Mouse (Mus musculus) forebrain, embryonic 14.5 days (tissue): ENCODE data around the gene Zc3hav1. TPM values are rescaled to one million over a fixed set of nuclear protein-coding genes. Genes with fewer than 3 reads are reported as not detected.

ENCODE experiments used
- ATAC-seq: fragments of 200-750 bp; cut with Nextera tagmentation; 2 replicates; pipeline ENCODE4 v1.8.0; 2017; ENCODE audit warnings: mild to moderate bottlenecking, moderate library complexity
- DNase-seq: peaks from one replicate; pipeline ENCODE4 v3.0.0-alpha.2; 2015; ENCODE audit warnings: low spot score
- H3K27ac ChIP-seq: fragments of 300-500 bp; sonication (generic); 2 replicates; pipeline ENCODE4 v1.5.1; 2014; ENCODE audit warnings: low read depth, mild to moderate bottlenecking, control low read depth, low read length, moderate library complexity
- H3K27me3 ChIP-seq: fragments of 300-500 bp; sonication (generic); replicated peaks from 2 replicates; pipeline ENCODE4 v1.6.1; 2014; ENCODE audit warnings: low read length, control low read depth, mixed read lengths; ENCODE audit not compliant: control insufficient read depth, insufficient read depth
- H3K36me3 ChIP-seq: fragments of 300-500 bp; sonication (generic); 2 replicates; pipeline ENCODE4 v1.6.1; 2014; ENCODE audit warnings: low read length, control low read depth; ENCODE audit not compliant: control insufficient read depth, insufficient read depth
- H3K4me1 ChIP-seq: fragments of 300-500 bp; sonication (generic); 2 replicates; pipeline ENCODE4 v1.6.1; 2014; ENCODE audit warnings: antibody characterized with exemption, low read length, control low read depth; ENCODE audit not compliant: control insufficient read depth, insufficient read depth
- H3K4me2 ChIP-seq: fragments of 300-500 bp; sonication (generic); 2 replicates; pipeline ENCODE4 v1.6.1; 2014; ENCODE audit warnings: mild to moderate bottlenecking, control low read depth, low read length
- H3K4me3 ChIP-seq: fragments of 300-500 bp; sonication (generic); 2 replicates; pipeline ENCODE4 v1.5.1; 2014; ENCODE audit warnings: low read depth, low read length, control low read depth
- H3K9ac ChIP-seq: fragments of 300-500 bp; sonication (generic); 2 replicates; pipeline ENCODE4 v1.6.1; 2014; ENCODE audit warnings: mild to moderate bottlenecking, low read length, control low read depth, moderate library complexity
- H3K9me3 ChIP-seq: fragments of 300-500 bp; sonication (generic); replicated peaks from 2 replicates; pipeline ENCODE4 v1.6.1; 2016; ENCODE audit warnings: low read length, control low read depth, mixed read lengths; ENCODE audit not compliant: control insufficient read depth
- WGBS: fragments of 180-500 bp; shearing (Covaris S2); extraction: QIAGEN DNeasy Blood & Tissue Kit; methylation state at CpG from one replicate; pipeline ENCODE4 v1.1.7; 2014; 5-methylcytosine and 5-hydroxymethylcytosine counted together
- polyA plus RNA-seq: library from polyadenylated mRNA; unstranded; fragments of >200 nt; fragmentation: Nextera tagmentation; extraction: Ambion mirVana; gene quantifications from 2 replicates; pipeline ENCODE4 v1.2.1, GENCODE M21; 2014

Zc3hav1 gene
- polyA plus RNA-seq, 1 experiment from 2014 or later = 0.71 TPM

DNA sequence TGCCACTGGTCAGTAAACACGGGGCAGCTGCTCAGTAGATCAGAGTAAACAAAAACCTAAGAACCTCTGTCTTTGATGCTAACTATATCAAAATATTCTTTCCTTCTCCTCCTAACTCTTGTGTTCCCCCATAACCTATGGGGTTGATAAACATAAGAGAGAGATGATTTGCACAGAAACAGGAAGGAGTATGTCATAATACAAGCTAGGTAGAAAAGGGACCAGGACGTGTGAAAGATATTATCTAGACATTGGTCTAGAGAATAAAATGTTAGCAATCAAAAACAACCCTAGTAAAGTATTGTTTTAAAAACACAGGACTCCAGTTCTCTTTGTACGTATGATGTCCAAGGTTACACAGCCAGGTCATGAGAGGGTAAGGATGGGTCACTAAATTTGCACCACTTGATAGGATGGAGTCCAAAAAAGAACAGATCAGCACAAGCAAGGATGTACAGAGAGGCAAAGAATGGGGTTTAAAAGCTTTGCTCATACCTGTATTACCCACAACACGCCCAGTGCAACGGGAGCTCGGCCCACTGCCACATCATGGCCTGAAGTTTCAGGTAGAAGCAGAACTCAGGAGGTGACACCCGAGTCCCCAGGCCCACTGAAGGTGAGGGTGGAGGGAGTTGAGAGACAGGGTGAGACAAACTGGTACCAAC, 10.3 kb downstream of the Zc3hav1 start:
- Histone ChIP-seq H3K9me3 (no peaks in the 10 kb centered on the region), H3K9ac (no peak overlapping the region), H3K4me2 (no peak overlapping the region), H3K4me1 (no peaks in the 10 kb centered on the region), H3K36me3 (no peaks in the 10 kb centered on the region), H3K27ac (no peak overlapping the region), H3K4me3 (no peak overlapping the region), H3K27me3 (no peaks in the 10 kb centered on the region)
- DNase-seq (no peak), ATAC-seq (no peak)
- WGBS = 88% methylated on average over 7 of the region's 7 CpGs

DNA sequence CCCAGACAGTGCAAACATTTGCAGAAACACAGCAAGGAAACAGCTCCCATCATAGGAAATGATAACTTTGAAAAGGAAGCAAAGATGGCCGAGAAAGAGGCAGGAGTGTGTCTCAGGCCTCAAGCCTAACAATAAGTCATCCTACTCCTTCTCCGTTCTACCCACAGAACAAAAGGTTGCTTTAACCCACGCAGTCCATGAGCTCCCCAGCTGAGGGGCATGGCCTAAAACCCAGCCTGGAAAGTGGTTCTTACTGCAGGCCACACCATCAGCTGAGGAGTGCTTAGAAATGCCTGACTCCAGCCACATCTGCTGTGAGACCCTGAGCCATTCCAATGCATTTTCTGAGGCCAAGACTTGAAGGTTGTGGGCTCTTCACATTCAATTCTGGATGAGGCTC, 10.8 kb downstream of the Zc3hav1 start:
- 46% methylated on average over 3 of the region's 3 CpGs for WGBS
- DNase-seq (no peak), ATAC-seq (no peak)
- Histone ChIP-seq H3K27me3 (no peaks in the 10 kb centered on the region), H3K9me3 (no peaks in the 10 kb centered on the region), H3K4me3 (no peak overlapping the region), H3K36me3 (no peaks in the 10 kb centered on the region), H3K9ac (no peak overlapping the region), H3K27ac (no peak overlapping the region), H3K4me2 (no peak overlapping the region), H3K4me1 (no peaks in the 10 kb centered on the region)

DNA sequence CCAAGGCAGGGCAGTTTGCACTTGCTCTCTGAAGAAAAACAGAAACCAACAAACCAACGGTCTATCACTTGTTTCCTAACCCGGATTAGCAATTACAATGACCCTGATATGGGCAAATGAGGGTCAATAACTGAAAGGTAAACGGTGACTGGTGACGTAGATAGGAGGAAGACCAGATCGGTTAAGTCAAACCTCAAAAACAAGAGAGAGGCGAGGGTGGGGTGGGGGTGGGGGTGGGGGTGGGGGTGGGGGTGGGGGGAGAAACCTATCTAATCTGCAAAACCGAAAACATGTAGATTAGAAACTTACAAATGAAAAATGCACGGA, 11.8 kb downstream of the Zc3hav1 start:
- Histone ChIP-seq H3K4me1 (no peaks in the 10 kb centered on the region), H3K27me3 (no peaks in the 10 kb centered on the region), H3K27ac (no peak overlapping the region), H3K9me3 (no peaks in the 10 kb centered on the region), H3K9ac (no peak overlapping the region), H3K36me3 (no peaks in the 10 kb centered on the region), H3K4me2 (no peak overlapping the region), H3K4me3 (no peak overlapping the region)
- 77% methylated on average over 8 of the region's 8 CpGs for WGBS
- DNase-seq (no peak), ATAC-seq (no peak)

DNA sequence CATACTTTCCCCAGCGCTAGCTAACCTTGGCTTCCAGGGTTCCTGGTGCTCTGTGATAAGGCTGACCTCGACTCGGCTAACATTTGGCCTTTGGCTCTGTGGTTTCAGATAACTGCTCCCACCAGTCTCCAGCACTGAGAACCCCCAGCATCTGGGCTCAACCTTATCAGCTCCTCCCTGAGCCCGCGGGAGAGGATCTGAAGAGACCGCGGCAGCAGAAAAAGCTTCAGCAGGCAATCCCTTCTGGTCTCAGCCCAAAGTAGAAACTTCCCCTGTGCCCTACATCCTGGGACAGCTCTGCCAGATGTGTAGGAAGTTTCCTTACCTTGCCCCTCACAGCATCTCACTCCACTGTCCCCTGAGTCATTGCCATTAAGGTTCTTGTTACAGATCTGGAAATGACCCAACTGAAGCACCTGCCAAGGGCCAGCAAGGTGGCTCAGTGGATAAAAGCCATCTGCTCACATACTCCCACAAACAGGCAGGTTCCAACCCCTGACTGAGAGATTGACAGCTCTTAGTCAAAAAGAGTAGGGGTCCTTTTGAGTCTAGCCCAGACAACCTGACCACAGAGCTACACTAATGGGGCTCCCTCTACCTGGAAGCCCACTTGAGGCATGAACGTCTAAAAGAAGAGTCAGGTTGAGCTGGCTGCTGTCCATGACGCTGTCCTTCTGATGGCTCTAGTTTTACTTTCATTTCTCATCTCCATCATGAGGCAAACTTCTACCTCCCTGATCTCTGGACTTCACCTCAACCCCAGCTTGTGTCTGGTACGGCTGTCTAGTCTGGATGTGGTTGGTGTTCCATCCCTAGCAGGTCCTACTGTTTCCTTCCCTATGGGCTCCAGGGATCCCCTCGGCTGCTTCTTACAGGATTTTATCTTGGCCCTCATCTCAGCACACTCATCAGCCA, 12.4 kb downstream of the Zc3hav1 start:
- Histone ChIP-seq H3K27me3 (no peaks in the 10 kb centered on the region), H3K9me3 (no peaks in the 10 kb centered on the region), H3K4me3 (no peak overlapping the region), H3K9ac (no peak overlapping the region), H3K4me1 (no peaks in the 10 kb centered on the region), H3K27ac (no peak overlapping the region), H3K4me2 (no peak overlapping the region), H3K36me3 (no peaks in the 10 kb centered on the region)
- 79% methylated on average over 11 of the region's 11 CpGs for WGBS
- ATAC-seq (no peak), DNase-seq (no peak)

DNA sequence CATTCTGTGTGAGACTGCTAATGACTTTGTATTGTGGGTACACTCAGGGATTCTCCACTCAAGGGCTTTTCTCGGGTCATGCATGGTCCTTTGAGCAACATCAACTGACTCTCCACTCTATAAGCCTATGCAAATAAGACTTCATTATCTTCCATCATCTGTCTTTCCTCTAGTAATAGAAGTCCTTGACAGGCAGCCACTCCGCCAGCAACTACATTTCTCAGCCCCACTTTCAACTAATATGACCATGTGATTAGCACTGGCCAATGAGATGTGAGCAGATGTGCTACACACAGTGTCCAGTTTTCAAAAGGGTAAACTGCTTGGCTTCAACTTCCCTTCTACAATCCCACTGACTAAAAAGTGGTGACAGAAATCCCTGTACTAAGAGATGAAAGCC, 15.3 kb downstream of the Zc3hav1 start:
- Histone ChIP-seq H3K9ac (no peak overlapping the region), H3K27me3 (no peaks in the 10 kb centered on the region), H3K4me1 (no peaks in the 10 kb centered on the region), H3K4me2 (no peak overlapping the region), H3K36me3 (no peaks in the 10 kb centered on the region), H3K9me3 (no peaks in the 10 kb centered on the region), H3K4me3 (no peak overlapping the region), H3K27ac (no peak overlapping the region)
- ATAC-seq (no peak), DNase-seq (no peak)
- WGBS = 69% methylated on average over 2 of the region's 2 CpGs

DNA sequence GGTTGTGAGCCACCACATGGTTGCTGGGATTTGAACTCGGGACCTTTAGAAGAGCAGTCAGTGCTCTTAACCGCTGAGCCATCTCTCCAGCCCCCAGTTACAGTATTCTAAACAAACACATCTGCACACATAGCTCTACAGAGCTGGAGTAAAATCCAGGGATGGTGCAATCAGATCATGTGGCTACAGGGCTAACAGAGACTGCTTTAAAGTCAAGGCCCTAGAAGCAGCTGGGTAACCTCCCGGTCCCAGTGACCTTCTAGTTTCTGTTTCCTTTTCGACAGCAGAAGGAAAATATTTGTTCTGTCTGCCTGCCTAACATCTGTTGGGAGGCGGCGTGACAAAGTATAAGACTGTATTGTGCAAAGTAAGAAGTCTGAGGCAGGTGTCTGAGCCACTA, 16.5 kb downstream of the Zc3hav1 start:
- Histone ChIP-seq H3K4me2 (no peak overlapping the region), H3K27ac (no peak overlapping the region), H3K36me3 (no peaks in the 10 kb centered on the region), H3K9ac (no peak overlapping the region), H3K4me3 (no peak overlapping the region), H3K4me1 (no peaks in the 10 kb centered on the region), H3K9me3 (no peaks in the 10 kb centered on the region), H3K27me3 (no peaks in the 10 kb centered on the region)
- ATAC-seq = no peak
- WGBS = 90% methylated on average over 6 of the region's 6 CpGs
- DNase-seq = no peak

DNA sequence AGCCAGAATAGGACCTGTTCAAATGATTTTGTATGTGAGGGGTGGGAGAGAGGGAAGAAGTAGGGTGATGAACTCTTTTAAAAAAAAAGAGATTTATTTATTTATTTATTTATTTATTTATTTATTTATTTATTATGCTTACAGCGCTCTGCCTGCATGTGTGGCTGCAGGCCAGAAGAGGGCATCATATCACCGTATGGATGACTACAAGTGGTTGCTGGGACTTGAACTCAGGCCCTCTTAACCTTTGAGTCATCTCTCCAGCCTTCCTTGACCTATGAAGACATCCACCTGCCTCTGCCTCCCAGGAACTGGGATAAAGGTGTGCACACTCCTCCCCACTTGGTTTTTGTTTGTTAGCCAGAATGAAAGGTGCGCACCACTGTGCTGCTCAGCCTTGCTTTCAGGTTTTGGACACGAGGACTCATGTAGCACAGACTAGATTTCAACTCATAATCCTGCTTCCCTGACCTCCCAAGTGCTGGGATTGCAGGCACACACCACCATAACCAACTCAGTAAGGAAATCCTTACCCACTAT, 17.2 kb downstream of the Zc3hav1 start:
- no peak overlapping the region for H3K4me3 ChIP-seq
- no peak for ATAC-seq
- 93% methylated on average over 4 of the region's 4 CpGs for WGBS
- no peaks in the 10 kb centered on the region for H3K9me3 ChIP-seq
- no peak overlapping the region for H3K27ac ChIP-seq
- H3K27me3 ChIP-seq = no peaks in the 10 kb centered on the region
- no peaks in the 10 kb centered on the region for H3K36me3 ChIP-seq
- no peaks in the 10 kb centered on the region for H3K4me1 ChIP-seq
- no peak overlapping the region for H3K9ac ChIP-seq
- no peak overlapping the region for H3K4me2 ChIP-seq
- DNase-seq = no peak

DNA sequence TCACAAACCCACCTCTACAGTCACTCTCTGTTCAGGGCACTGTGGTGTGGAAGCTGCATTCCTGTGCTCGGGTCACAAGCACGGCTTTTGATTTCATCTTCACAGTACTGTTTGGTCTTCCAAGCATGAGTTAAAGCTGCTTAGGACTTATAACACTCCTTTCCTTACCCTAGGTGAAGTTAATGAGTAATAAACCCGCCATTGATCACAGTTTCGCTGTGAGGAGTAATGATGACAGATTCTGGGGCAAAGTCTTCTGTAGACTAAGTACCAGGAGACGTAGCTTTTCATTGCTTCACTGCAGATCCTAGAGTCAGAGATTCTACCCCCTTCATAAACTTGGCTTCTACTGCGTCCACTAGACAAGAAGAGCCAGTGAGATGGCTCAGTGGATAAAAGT, 19.1 kb downstream of the Zc3hav1 start:
- ATAC-seq (no peak), DNase-seq (no peak)
- Histone ChIP-seq H3K4me3 (no peak overlapping the region), H3K27ac (no peak overlapping the region), H3K4me2 (no peak overlapping the region), H3K9me3 (no peaks in the 10 kb centered on the region), H3K27me3 (no peaks in the 10 kb centered on the region), H3K9ac (no peak overlapping the region), H3K4me1 (no peaks in the 10 kb centered on the region), H3K36me3 (no peaks in the 10 kb centered on the region)
- 87% methylated on average over 6 of the region's 6 CpGs for WGBS

DNA sequence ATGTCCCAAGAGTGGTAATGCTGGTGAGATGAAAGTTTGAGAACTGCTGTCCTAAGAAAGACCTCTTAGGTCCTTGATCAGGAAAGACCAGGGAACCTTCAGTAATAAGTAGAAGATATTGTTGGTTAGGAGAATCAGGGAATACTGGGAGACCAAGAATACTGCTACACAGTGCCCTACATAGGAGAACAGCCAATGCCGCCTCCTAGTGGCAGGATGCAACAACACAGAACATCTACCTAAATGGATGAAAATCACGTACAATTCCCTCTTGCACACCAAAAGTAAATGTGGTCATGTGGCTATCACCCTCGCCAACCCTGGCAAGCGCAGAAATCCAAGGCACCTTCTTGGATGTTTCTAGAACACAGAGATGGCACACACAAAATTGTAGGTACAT, 27.8 kb downstream of the Zc3hav1 start:
- H3K4me3 ChIP-seq = no peak overlapping the region
- WGBS = 19% methylated on average over 4 of the region's 4 CpGs
- H3K4me2 ChIP-seq = no peak overlapping the region
- no peak overlapping the region for H3K27ac ChIP-seq
- ATAC-seq (peak; percentile 54; the same call in 1 of the 2 replicates), DNase-seq (peak; percentile 79)
- no peaks in the 10 kb centered on the region for H3K36me3 ChIP-seq
- H3K9ac ChIP-seq = no peak overlapping the region
- H3K4me1 ChIP-seq = no peaks in the 10 kb centered on the region
- H3K9me3 ChIP-seq = no peaks in the 10 kb centered on the region
- H3K27me3 ChIP-seq = no peaks in the 10 kb centered on the region
